Mouse (Mus musculus): ENCODE results near the gene Tuba3a.
"Not testable (repeated sequence)": the region's sequence is repeated elsewhere in the genome, so short reads cannot be mapped to it uniquely, and the experiment has no call there.

The Tuba3a gene

DNA sequence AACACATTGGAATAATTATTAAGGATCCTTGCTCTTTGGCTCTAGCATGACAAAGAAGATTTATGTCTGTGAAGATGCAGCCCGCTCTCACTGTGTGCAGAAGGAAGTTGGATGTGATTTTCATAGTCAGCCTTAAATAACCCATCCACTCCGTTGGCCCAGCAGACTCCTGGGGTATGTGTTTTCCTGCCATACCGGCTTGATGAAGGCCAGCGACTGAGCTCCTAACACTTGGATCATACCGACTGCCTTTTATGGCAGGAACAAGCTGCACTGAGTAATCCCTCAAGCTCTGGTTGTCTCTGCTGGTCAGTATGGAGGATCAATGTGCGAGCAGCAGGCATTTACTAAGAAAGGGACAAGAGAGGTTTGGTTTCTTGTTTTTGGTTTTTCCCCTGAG is 19.6 kb upstream of the Tuba3a start:
- no peak for DNase-seq

DNA sequence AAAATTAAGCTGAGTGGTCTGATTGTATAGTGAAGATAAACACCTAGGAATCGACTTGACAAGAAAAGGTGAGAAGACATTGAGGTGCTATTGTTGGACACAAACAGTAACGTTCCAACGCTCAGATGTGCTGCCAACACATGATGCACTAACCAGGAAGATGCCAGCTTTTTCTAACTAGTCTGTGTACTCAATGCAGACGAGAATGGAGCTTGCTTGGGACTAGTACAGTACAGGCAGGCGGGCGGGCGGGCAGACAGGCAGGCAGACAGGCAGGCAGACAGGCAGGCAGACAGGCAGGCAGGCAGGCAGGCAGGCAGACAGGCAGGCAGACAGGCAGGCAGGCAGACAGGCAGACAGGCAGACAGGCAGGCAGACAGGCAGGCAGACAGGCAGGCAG is 18.6 kb upstream of the Tuba3a start:
- not testable (repeated sequence) for DNase-seq

DNA sequence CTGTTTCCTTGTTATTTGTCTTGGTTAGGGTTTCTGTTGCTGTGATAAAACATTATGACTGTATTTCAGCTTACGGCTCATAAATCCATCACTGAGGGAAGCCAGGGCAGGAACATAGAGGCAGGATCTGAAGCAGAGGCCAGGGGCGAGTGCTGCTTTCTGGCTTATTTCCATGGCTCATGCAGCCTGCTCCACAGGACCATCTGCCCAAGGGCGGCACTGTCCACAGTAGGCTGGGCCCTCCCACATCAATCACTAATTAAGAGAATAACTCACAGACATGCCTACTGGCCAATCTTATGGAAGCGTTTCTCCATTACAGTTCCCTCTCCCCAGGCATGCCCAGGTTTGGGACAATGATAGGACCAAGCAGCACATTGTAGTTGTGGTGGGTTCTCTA is 17.4 kb upstream of the Tuba3a start:
- DNase-seq = no peak

DNA sequence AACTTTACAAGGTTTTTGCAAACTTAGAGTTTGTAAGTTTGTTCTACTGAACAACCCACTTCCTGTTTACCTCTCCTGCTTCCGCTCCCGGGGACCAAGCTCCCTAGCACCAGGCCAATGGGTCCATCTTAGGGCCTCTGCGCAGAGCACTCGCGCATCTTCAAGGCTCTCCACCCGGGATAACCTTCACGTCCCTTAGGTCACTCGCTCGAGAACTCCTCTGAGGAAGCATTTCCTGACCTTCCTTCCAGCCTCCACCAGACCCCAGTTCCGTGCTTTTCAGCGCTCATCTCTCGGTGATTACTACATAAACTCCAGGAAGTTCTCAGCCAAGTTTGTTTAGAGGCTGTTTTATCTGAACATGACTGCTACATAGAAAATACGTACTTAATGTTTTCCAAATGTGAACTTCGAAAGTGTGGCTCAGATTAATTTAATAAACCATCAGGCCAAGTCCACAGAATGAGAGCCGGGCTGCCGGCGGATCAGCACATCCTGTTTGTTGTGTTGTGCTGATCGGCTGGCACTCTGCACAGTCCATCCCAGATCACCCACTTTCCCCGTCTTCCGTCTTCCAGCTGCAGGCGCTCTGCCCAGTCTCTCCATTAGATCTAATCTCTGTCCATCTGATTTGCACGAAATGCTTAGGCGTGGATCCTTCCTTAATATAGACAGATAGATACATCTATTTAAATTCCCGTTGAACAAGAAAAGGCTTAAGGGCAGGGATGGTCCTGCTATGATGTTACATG is 16.6 kb upstream of the Tuba3a start:
- peak; percentile 65 for DNase-seq

DNA sequence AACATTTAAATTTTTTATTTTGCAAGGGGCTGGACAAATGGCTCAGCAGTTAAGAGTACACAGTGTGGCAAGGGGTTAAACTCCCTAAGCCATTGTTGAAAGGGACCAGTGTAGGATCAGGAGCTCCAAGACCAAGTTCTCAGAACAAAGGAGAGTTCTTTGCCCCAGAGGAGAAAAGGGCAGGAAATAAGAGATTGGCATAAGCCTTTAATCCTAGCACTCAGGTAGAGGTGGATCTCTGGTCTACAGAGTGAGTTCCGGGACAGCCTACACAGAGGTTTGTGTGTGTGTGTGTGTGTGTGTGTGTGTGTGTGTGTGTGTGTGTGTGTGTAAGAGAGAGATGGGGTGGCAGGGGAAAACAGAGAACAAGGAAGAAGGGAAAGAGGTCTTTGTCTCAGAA is 15.1 kb upstream of the Tuba3a start:
- no peak for DNase-seq

DNA sequence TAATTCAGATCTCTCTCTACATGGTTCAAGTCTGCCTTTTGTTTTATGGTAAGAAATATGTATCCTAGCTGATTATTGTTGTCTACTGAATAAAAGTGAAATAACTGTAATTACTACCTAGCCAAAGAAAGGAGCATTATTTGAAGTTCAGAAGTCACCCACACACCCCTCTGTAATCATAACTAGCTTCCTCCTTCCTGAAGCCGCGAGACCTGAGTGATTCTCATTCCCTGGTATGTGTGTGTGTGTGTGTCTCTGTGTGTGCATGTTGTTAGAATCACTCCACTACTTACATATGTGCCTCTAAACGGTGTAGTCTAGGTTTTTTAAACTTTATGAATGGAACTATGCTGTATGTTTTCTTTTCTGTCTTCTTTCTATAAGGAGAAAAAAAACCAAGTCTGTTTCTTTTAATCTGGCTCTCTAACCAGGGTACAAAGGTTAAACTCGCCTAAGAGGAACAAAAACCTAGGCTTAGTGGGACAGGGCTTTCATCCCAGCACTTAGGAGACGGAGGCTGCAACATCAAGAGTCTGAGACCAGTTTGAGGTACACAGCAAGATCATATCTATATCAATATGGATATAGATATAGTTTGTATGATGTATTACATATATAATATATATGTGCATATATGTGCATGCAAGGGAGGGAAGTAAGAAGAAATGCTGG is 11.4 kb upstream of the Tuba3a start:
- no peak for DNase-seq

DNA sequence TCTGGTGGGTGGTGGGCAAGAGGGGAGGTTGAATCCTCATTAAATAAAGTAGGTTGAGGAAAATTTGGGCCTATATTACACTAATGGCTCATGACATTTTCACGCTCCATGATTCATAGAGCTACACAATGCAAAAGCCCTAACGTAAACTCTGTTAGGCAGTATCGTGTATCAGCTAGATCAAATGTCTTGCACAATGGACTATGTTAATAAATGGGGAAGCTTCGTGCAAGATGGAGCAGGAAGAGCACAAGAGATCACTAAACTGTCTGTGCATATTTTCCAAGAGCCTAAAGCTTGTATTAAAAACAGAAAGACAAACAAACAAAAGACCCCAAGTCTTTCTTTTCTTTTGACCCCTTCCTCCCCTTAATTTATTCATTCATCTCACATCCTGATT is 8.2 kb upstream of the Tuba3a start:
- DNase-seq = no peak

DNA sequence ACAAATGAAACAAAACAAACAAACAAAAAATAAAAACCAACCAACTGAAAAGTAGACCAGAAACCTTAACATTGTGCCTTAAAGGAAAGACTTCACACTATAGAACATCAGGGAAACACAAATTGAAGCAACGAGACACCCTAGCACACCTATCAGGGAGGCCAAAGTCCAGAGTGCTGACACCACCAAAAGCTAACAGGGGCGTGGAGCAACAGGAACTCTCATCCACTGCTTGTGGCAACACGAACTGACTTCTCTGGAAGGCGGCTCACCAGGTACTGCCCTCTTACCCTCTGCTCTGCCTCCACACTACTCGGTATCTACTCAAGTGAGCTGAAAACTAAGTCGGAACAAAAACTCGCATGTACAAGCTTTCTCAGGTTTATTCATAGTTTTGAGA is 6.4 kb upstream of the Tuba3a start:
- DNase-seq = no peak

DNA sequence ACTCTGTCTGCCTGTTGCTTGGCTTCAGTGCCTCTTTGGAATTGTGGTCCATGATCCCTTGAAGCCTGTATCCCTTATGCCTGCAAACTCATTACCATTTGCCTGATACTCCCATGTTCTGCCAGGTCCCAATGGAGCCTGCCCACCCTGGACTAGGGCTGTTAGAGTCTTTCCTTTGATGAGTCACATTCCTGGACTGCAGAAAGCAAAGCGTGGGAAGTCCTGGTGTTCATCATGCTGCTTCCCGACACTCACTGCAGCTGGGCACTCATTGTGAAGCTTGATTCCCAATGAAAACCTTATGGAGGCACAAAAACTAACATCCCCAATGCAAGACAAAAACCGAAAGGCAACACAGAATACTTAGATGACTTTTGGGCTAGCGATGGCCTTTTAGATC is 5.5 kb upstream of the Tuba3a start:
- DNase-seq = no peak

DNA sequence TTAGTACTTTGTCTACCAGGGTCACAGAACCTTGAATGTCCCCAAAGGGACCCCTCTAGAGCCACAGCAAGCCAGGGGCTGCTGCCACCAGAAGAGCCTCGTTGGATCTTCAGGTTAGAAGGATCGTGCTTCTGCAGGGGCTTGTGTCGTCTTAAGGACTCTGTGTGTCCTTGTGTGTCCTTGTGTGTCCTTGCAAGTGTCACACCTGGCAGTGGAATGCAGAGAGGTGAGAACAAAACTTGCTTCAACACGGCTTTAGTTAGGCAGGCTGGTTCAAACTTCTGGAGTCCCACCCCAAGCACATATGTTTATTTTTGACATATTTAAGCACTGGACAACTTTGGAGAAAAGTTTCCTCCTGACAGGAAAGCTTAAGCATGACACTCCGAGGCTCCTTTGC is 2.9 kb upstream of the Tuba3a start:
- no peak for DNase-seq

DNA sequence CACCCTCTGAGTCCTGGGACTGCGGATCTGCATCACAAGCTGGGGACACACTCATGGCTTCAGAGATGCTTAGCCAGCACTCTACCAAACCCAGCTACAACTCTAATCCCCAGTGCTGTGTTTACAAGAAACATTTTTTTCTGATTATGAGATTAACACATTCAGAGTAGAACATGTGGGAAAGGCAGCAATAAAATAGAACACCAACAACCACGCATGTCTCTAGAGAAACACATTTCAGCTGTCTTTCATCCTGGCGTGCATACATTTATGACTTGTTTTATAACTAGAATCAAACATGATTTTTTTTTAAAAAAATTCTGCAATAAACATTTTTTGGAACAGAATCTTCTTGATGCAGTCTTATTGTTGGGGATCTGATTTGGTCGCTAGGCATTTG is 1.1 kb upstream of the Tuba3a start:
- no peak for DNase-seq

DNA sequence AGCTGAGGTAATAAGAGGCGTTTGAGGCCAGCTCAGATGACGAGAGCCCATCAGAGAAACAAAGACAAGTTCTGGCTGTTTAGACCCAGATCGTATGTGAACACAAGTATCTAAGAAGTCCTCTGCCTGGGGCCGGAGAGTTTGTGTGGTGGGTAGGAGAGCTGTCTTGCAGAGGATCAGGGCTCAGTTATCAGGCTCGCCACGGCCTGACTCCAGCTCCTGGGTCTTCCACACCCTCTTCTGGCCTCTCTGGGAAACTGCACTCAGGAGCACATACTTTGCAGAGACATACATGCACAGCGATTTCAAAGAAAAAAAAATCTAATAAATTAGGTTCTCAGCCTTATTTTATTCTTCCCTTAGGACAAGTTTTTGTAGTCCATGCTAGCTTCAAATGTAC is 1.1 kb downstream of the Tuba3a start:
- DNase-seq = no peak

DNA sequence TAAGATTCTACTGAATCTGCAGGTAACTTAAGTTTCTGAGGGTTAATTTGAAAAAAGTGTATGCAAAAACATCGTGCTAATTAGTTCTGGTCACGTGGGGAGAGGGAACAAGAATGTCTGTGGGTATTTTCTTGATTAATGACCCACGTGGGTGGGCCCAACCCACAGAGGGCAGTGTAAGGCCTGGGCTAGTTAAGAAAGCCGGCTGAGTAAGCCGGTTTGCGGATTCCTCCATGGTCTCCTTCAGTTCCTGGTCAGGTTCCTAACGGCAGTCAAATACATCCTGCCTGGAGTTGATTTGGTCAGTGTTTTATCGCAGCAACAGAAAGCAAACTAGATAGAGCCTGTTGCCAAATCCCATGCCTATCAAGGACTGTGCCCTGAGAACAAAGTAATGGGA is 1.6 kb downstream of the Tuba3a start:
- peak; percentile 47 for DNase-seq

DNA sequence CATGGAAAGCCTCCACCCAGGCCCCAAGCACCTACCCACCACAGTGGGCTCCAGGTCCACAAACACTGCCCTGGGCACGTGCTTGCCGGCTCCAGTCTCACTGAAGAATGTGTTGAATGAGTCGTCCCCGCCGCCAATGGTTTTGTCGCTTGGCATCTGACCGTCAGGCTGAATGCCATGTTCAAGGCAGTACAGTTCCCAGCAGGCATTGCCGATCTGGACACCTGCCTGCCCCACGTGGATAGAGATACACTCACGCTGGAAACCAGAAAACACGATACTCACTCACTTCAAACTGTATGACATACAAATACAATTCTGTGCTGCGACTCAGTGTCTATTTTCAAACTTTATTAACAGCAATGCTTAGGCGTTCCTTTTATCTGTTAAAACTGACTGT is 3.1 kb downstream of the Tuba3a start:
- not testable (repeated sequence) for DNase-seq

DNA sequence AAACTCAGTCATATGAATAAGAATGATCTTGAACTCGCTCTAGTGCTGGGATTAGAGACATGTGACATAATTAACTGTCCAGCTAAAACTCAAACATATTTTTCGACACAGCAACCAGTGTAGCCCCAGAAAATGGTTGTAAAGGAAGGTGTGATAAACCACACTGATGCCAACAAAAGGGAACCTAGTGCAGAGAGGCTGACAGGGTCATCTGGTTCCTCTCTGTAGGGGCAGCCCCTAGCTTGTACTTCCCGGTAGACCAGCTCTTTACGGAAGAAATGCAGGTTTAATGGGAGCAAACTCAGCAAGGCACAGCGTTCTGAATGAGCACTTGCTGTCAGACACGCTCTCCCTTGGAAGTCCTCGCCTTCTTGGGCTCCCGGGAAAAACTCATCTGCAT is 6.1 kb downstream of the Tuba3a start:
- no peak for DNase-seq

DNA sequence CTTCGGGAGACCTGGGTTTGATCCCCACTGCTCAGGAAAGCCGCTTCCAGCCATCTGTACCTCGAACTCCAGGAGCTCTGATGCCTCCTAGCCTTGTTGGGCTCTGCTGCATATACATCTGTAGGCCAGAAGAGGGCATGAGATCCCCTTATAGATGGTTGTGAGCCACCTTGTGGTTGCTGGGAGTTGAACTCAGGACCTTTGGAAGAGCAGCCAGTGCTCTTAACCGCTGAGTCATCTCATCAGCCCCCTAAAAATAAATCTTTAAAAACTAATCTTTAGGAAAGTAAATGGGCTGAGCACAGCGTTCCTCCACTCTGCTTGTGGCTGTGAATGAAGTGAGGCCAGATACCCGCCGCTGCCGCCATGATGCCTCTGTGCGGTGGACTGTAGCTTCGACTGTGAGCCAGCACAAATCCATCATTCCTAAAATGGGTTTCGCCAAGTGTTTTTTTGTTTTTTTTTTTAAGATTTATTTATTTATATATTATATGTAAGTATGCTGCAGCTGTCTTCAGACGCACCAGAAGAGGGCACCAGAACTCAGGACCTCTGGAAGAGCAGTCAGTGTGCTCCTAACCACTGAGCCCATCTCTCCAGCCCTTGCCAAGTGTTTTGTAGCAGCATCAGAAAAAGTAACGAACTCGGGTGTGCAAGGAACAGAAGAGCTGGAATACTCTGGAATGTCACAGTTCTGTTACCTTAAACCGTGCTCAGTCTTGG is 10.8 kb downstream of the Tuba3a start:
- peak; percentile 77 for DNase-seq

DNA sequence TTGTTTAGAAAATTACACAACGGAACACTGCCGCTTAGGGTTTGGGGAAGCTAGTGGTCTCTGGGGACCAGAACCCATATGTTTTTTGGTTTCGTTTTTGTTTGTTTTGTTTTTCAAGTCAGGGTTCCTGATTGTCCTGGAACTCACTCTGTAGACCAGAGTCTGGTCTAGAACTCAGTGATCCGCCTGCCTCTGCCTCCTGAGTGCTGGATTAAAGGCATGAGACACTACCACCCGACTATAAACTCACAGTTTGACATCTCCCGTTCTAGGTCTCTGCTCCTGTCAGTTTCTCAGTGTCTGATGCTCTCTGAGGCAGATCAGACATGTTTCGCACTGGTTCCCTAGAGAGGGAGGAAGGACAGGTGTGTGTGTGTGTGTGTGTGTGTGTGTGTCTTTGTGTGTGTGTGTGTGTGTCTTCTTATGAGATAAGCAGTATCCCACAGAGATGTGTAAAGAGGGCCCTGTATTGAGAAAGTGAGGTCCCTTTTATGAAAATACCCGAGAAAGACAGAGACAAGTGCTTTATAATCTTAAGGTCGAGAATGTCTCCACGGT is 13.5 kb downstream of the Tuba3a start:
- DNase-seq = no peak

DNA sequence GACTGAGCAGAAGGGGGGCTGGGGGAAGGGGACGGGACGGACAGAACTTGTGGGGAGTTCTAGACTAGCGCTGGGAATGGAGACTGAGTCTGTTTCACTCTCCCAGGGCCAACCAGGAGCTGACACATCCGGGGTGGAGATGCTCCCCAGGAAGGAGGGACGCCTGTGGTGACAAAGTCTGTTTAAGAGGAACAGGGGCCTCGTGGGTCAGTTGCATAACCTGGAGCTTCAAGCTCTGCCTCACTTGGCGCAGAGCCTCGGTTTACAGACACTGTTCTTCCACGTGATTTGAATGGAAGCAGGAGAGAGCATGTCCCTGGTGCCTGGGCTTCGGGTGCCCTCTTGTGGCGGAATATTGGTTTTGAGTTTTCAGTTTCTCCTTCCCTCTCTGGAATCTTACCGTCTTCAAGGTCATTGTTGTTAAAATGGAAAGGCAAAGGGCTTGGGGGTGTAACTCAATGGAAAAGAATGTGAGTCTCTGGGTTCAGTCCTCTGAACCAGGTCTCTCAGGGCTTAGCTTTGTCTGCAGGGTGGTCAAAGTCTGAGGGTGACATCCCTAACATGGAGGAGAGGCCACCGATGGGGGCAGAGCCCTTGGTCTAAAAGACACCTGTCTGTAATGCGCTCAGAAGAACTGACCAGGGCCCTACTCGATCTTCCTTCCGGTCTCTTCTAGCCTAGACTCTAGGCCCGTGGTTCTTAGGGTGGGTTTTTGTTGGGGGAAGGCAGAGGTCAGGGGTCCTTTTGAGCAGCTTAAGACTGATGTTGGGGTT is 14.2 kb downstream of the Tuba3a start:
- DNase-seq = peak; percentile 94

DNA sequence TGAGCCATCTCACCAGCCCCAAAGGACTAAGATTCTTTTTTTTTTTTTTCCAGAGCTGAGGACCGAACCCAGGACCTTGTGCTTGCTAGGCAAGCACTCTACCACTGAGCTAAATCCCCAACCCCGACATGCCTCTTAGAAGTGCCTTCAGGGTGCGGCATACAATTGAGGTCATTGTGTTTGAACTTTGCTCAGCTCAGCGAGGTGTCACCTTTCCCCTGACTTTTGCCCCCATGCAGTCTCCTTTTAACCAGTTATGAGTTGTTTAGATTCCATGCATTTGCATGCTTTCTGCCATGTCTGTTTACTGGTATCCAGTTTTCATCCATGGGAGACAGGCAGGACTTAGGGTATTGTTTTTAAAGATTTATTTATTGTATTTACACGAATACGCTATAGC is 17.0 kb downstream of the Tuba3a start:
- no peak for DNase-seq

DNA sequence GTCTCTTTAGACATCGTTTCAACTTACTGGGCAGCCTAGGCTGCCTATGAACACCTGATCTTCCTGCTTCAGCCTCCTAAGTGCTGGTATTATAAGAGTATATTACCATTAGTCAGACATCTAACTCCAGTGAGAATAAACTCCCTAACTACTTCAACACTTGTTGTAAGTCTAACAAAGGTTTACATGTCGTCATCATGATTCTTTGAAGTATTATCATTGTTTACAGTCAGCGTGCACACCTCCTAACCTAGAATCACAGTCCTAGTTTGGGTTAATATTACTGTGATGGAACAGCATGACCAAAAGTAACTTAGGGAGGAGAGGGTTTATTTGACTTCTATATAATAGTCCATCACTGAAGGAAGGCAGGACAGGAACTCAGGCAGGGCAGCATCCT is 18.4 kb downstream of the Tuba3a start:
- no peak for DNase-seq

DNA sequence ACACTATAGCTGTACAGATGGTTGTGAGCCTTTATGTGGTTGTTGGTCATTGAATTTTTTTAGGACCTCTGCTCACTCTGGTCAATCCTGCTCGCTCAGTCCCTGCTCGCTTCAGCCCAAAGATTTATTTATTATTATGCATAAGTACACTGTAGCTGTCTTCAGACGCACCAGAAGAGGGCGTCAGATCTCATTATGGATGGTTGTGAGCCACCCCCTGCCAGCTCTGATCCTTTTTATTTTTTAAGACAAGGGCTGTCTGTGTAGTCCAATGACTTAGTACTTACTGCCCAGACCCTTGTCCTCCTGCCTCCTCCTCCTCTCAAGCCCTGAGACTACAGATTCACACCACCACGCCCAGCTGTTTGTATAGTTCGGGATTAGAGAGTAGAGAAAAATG is 19.2 kb downstream of the Tuba3a start:
- DNase-seq = not testable (repeated sequence)

DNA sequence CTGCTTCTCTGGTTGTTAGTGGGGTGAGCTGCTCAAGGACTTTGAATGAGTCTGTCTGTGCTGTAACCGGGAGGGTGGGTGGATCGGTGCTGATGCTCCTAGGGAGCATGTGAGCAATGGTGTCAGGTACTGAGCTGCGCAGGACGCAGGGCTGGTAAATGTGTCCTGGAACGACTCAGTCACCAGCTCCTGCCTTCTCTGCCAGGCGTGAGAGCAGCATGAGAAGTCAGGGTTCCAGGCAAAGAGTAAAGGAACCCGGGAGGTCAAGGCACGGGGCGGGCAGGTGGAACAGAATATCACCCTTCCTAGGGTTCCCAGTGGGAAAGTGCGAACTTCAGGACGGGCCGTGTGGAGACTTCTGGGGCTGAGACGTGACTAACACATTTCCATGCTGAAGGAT is 19.8 kb downstream of the Tuba3a start:
- DNase-seq = no peak

DNA sequence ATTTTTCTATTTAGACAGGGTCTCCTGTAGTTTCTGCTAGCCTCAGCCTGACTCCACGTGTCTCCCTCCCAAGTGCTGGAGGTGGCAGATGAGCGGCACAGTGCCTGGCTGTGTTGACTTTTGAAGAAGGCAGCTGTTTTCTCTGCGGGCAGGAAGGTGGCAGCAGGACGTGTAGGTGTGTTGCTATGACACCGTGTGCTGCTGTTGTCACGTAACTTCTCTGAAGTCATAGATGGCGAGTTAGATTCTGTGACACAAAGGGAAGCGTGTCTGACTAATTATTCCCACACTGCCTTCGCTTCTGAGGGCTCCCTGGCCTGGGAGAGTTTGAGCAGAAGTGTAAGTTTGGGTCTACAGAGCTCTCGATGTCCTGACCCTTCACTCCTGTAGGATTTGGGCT is 20.6 kb downstream of the Tuba3a start:
- no peak for DNase-seq
